Mouse (Mus musculus): ENCODE data around the gene Fam89b.

Gene Fam89b

DNA sequence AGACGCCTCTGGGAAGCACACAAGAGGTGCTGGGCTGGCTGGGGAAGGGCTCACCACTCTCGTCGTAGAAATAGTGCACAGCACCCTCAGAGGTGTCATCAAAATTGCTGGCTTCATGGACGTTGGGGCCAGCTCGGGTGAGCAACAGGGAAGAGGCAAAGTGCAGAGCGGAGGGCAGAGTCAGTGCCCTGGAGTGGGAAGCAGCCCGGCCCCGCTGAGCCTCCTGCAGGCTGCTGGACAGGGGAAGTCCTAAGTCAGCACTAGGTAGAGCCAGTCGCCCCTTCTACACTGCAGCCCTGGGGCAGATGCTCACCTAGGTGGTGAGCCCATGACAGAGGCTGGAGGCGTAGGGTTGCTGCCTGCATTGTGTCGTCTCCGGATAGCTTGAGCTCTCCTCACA is 45.2 kb downstream of the Fam89b start:
- DNase-seq (ENCODE audit: low read depth, low spot score): no peak

- no peak for DNase-seq (ENCODE audit: low read depth, low spot score)
Observed at GRCm38 (mm10) chr19:5680432-5680831, 49.0 kb downstream of the Fam89b start.
